Mouse (Mus musculus): ENCODE measurements at regions not wholly inside any gene's neighbourhood (a gene's known extent, or its start where the extent isn't known, plus 50 kb on each side); places are given as distances from the start of the nearest gene placed in this dataset.

DNA sequence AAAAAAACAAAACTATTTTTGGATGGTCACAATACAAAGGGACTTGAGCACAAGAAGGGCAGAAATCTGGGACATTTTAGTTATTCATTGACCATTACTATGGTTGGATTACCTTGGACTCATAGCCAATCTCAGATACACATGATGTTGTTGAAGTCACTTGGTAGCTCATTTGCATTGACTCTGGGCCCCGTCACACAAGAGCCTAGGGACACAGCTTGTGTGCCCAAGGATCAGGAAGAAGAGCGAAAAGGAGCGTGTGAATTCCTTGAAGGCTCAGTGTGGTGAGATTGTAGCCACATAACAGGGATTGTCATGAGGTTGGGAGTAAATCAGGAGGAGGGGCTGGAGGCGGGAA lies 170.0 kb upstream of the Runx1 start:
- Histone ChIP-seq H3K9me3 (ENCODE audit: low read length) (no peaks in the 10 kb centered on the region), H3K9ac (replicated peaks; ENCODE audit: low read length) (no peak overlapping the region), H3K27me3 (ENCODE audit: insufficient read depth, low read length) (no peaks in the 10 kb centered on the region), H3K36me3 (ENCODE audit: insufficient read depth, low read length) (no peaks in the 10 kb centered on the region), H3K4me1 (ENCODE audit: insufficient read depth, low read length) (no peaks in the 10 kb centered on the region), H3K4me3 (ENCODE audit: low read length) (no peak overlapping the region), H3K4me2 (ENCODE audit: low read depth, low read length) (no peak overlapping the region), H3K27ac (no peak overlapping the region)
- ATAC-seq (no peak), DNase-seq (ENCODE audit: low spot score) (no peak)
- WGBS: 90% methylated on average over 4 of the region's 4 CpGs
- TF ChIP-seq CTCF (IDR thresholded peaks at IDR 0.05; ENCODE audit: low read depth): no peak

DNA sequence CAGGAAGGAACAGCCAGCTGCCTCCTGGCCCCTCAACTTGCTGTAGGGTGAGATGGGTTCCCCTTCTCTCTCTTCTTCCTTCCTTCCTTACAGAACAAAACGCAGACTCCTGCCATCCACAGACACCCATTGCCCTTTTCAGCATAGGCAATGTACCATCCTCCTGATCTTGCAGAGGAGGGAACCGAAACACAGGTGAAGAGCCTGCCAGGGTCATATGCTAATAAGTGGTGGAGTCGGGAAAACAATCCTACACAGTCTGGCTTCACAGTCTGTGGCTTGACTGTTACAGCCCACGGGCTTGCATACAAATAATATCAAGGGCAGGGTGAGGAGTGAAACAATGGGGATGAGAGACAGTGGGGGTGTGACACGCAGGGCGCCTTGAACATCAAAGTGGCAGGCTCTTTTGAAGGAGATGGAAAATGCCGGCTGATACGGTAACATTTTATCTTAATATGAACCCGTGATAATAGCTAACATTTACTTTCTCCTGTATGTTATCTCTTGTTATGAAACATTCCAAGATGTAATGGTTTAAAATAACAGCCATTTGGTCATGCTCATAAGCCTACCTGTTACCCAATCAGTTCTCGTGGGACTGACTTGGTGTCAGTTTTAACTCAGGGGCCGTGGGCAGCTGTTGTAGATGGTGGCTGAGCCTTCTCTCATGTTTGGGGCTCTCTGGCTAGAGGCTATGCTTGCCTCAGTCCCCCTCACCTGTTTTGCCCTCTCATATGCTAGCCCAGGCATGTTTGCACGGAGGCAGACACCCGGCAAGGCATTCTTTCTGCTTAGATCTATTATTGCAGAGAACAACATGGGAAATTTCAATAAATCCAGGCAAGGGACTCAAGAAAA lies 169.4 kb upstream of the Runx1 start:
- H3K9ac ChIP-seq (replicated peaks; ENCODE audit: low read length): no peak overlapping the region
- no peaks in the 10 kb centered on the region for H3K9me3 ChIP-seq (ENCODE audit: low read length)
- H3K4me2 ChIP-seq (ENCODE audit: low read depth, low read length): no peak overlapping the region
- H3K27ac ChIP-seq: no peak overlapping the region
- no peak for TF ChIP-seq CTCF (IDR thresholded peaks at IDR 0.05; ENCODE audit: low read depth)
- no peaks in the 10 kb centered on the region for H3K27me3 ChIP-seq (ENCODE audit: insufficient read depth, low read length)
- ATAC-seq (no peak), DNase-seq (ENCODE audit: low spot score) (no peak)
- no peak overlapping the region for H3K4me3 ChIP-seq (ENCODE audit: low read length)
- H3K4me1 ChIP-seq (ENCODE audit: insufficient read depth, low read length): no peaks in the 10 kb centered on the region
- 67% methylated on average over 13 of the region's 13 CpGs for WGBS
- no peaks in the 10 kb centered on the region for H3K36me3 ChIP-seq (ENCODE audit: insufficient read depth, low read length)

DNA sequence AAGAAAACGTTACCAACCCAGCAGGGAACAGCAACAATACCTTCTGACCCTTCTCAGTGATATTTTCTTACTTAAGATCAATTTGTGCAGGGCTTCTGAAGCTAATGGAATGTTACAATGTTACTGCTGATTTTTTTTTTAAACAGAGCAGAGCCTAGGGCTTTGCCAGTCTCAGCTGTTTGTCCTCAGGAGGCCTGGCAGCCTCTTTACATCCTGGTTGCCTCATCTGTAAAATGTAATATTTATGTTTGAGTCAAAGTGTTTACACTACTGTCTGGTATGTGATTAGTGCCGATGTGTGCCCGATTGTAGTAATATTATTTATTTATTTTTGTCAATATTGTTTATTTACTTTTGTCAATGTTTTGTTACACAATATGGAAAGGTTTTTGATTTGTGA lies 166.9 kb upstream of the Runx1 start:
- Histone ChIP-seq H3K27me3 (ENCODE audit: insufficient read depth, low read length) (no peaks in the 10 kb centered on the region), H3K4me3 (ENCODE audit: low read length) (no peak overlapping the region), H3K36me3 (ENCODE audit: insufficient read depth, low read length) (no peaks in the 10 kb centered on the region), H3K9ac (replicated peaks; ENCODE audit: low read length) (no peak overlapping the region), H3K4me1 (ENCODE audit: insufficient read depth, low read length) (no peaks in the 10 kb centered on the region), H3K4me2 (ENCODE audit: low read depth, low read length) (no peak overlapping the region), H3K27ac (no peak overlapping the region), H3K9me3 (ENCODE audit: low read length) (no peaks in the 10 kb centered on the region)
- ATAC-seq (no peak), DNase-seq (ENCODE audit: low spot score) (no peak)
- no peak for TF ChIP-seq CTCF (IDR thresholded peaks at IDR 0.05; ENCODE audit: low read depth)
- 58% methylated on average over 3 of the region's 3 CpGs for WGBS

DNA sequence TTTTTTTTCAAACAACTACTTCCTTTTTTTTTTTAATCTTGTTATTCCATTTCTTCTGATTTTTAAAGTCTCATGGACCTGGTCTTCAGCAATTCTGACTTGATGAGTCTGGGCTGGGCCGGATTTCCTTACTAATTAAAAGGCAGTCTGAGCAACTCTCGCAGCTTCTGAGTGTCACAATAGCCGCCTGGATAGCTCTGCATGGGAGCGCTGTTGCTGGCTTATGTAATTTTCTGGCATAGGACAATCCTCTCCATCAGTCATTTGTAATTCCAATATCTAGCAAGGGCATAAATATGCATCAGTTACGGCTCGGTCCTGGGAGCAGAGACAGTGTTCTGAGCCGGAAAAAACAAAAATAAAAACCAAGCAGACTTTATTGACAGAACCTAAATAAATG lies 165.5 kb upstream of the Runx1 start:
- no peak overlapping the region for H3K4me3 ChIP-seq (ENCODE audit: low read length)
- no peaks in the 10 kb centered on the region for H3K4me1 ChIP-seq (ENCODE audit: insufficient read depth, low read length)
- H3K36me3 ChIP-seq (ENCODE audit: insufficient read depth, low read length): no peaks in the 10 kb centered on the region
- H3K9me3 ChIP-seq (ENCODE audit: low read length): no peaks in the 10 kb centered on the region
- H3K4me2 ChIP-seq (ENCODE audit: low read depth, low read length): no peak overlapping the region
- ATAC-seq: no peak
- WGBS: 23% methylated on average over 7 of the region's 7 CpGs
- no peak for TF ChIP-seq CTCF (IDR thresholded peaks at IDR 0.05; ENCODE audit: low read depth)
- H3K9ac ChIP-seq (replicated peaks; ENCODE audit: low read length): no peak overlapping the region
- no peaks in the 10 kb centered on the region for H3K27me3 ChIP-seq (ENCODE audit: insufficient read depth, low read length)
- peak; percentile 26 for DNase-seq (ENCODE audit: low spot score)
- no peak overlapping the region for H3K27ac ChIP-seq

DNA sequence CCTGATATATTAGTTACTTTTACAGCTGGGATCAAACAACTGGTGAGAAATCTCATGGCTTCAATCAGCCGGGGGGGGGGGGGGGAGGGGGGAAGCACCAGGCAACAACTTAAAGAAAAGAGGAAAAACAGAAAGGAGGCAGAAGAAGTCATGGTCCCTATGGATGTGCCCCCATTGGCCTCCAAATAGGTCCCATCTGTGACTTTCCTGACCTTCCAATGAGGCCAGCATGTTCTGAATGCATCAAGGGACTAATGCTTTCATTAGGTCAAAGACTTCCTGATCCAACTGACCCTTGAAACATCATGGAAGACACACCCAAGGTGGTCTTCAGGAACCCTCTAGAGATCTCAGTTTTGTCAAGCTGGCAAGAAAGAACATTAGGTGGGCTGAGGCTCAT lies 162.5 kb upstream of the Runx1 start:
- H3K4me1 ChIP-seq (ENCODE audit: insufficient read depth, low read length): no peaks in the 10 kb centered on the region
- H3K4me3 ChIP-seq (ENCODE audit: low read length): no peak overlapping the region
- H3K4me2 ChIP-seq (ENCODE audit: low read depth, low read length): no peak overlapping the region
- no peak overlapping the region for H3K27ac ChIP-seq
- ATAC-seq (no peak), DNase-seq (ENCODE audit: low spot score) (no peak)
- H3K9me3 ChIP-seq (ENCODE audit: low read length): no peaks in the 10 kb centered on the region
- H3K9ac ChIP-seq (replicated peaks; ENCODE audit: low read length): no peak overlapping the region
- H3K27me3 ChIP-seq (ENCODE audit: insufficient read depth, low read length): no peaks in the 10 kb centered on the region
- 100% methylated on average over 1 of the region's 1 CpGs for WGBS
- H3K36me3 ChIP-seq (ENCODE audit: insufficient read depth, low read length): no peaks in the 10 kb centered on the region
- TF ChIP-seq CTCF (IDR thresholded peaks at IDR 0.05; ENCODE audit: low read depth): no peak

DNA sequence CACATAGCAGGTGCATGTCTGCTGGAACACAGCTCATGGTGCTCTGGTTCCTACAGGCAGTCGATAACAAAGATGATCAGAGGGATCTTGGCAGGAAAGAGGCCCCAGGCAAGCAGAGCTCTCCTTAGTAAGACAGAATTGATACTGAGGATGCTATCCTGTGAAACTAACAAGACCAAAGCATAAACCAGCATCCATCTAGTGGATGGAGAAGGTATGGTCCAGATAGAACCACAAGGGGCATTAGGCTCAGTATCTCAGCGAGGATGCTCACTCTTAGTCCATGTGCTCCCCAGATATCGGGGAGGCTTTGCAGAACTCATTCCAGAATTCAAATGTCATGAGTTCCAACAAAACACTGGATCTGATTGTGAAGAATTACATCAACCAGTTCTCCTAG lies 162.1 kb upstream of the Runx1 start:
- no peak overlapping the region for H3K4me2 ChIP-seq (ENCODE audit: low read depth, low read length)
- no peaks in the 10 kb centered on the region for H3K36me3 ChIP-seq (ENCODE audit: insufficient read depth, low read length)
- ATAC-seq (no peak), DNase-seq (ENCODE audit: low spot score) (peak; percentile 7)
- H3K27ac ChIP-seq: no peak overlapping the region
- H3K9ac ChIP-seq (replicated peaks; ENCODE audit: low read length): no peak overlapping the region
- no peaks in the 10 kb centered on the region for H3K27me3 ChIP-seq (ENCODE audit: insufficient read depth, low read length)
- no peaks in the 10 kb centered on the region for H3K4me1 ChIP-seq (ENCODE audit: insufficient read depth, low read length)
- peak; percentile 57 for TF ChIP-seq CTCF (IDR thresholded peaks at IDR 0.05; ENCODE audit: low read depth)
- no peaks in the 10 kb centered on the region for H3K9me3 ChIP-seq (ENCODE audit: low read length)
- WGBS: 88% methylated on average over 3 of the region's 3 CpGs
- H3K4me3 ChIP-seq (ENCODE audit: low read length): no peak overlapping the region

DNA sequence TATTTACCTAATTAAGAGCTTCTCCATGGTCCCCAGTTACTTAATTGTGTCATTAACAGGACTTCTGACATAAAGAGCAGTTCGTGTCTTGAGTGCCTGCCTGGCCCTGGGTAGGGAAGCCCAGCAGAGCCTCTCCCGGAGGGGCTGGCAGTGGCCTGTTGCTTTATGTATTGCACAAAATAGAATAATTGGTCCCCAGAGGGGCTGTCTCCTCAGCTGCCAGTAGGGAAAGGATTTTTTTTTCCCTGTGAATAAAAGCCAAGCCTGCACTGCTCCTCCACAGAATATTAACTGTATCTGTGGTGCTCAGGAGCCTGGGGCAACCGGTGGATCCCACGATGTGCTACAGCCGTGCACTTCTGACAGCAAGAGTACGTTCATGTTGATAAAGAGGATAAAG lies 159.8 kb upstream of the Runx1 start:
- Histone ChIP-seq H3K4me1 (ENCODE audit: insufficient read depth, low read length) (no peaks in the 10 kb centered on the region), H3K27ac (no peak overlapping the region), H3K4me3 (ENCODE audit: low read length) (no peak overlapping the region), H3K27me3 (ENCODE audit: insufficient read depth, low read length) (no peaks in the 10 kb centered on the region), H3K36me3 (ENCODE audit: insufficient read depth, low read length) (no peaks in the 10 kb centered on the region), H3K4me2 (ENCODE audit: low read depth, low read length) (no peak overlapping the region), H3K9ac (replicated peaks; ENCODE audit: low read length) (no peak overlapping the region), H3K9me3 (ENCODE audit: low read length) (no peaks in the 10 kb centered on the region)
- peak; percentile 43; the same call in 1 of the 2 replicates for ATAC-seq
- DNase-seq (ENCODE audit: low spot score): peak; percentile 63
- WGBS: 11% methylated on average over 6 of the region's 6 CpGs
- no peak for TF ChIP-seq CTCF (IDR thresholded peaks at IDR 0.05; ENCODE audit: low read depth)
